Mouse (Mus musculus): ENCODE measurements around the gene Olfr1089. TPM values are rescaled to one million over a fixed set of nuclear protein-coding genes. Genes with fewer than 3 reads are reported as not detected.

The Olfr1089 gene
- total RNA-seq (2022) = not detected

DNA sequence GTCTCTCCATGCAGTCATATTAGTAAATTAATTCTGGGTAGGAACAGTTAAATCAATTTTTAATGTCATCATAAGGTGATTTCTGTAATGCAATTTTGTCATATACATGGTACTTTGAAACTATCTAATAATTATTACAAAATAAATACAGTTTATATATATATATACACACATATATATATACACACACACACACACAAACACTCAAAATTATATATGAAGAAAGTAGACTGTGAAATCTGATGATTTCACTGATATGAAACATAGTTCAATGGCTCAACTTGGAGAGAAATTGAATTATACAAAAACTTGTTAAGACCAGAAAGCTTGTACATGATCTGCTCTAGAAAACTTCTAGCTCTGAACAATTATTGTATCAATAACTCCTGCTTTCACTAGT is at the start of gene Olfr1089:
Gene Olfr1089 (minus strand): TSS at position 101 of the 400 bp plus-strand sequence.
- DNase-seq (ENCODE audit: low spot score) = no peak

DNA sequence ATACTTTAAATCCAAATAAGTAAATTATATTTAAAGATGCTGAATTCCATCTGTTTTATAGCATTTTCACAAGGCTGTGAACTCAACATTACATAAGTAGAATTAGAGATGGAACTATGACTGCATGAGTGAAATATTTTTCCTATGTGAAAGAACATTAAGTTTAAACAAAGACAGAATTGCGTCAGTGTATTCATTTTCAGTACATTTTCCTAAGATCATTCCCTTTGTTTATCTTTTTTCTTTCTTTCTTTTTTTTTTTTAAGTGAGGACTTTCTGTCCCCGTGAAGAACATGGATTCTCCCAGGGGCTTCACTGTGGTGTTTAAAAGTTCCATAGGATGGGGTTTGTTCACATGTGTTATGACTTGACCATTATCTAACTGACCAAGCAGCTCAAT is 48.7 kb upstream of the Olfr1089 start, which contains the start of gene Olfr1093:
Gene Olfr1093 (plus strand): TSS at position 301 of the 400 bp plus-strand sequence.
- DNase-seq (ENCODE audit: low spot score) = no peak

DNA sequence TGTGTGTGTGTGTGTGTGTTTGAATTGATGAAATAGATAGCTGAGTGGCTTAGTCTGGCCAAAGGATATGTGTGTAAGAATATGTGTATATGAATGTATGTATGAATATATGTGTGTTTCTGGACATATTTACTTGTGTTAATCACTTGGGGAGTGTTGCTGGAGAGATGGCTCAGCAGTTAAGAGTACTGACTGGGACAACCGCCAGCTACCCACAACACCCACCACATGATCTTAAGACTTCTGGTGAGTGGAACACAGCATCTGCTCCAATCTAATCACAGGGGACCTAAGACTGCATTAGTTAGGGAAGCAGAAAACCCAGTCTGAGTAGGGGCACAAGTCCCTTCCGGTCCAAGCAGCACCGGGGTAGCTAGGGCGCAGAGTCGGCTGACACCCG is 27.5 kb upstream of the Olfr1089 start:
- DNase-seq (ENCODE audit: low spot score) = no peak

DNA sequence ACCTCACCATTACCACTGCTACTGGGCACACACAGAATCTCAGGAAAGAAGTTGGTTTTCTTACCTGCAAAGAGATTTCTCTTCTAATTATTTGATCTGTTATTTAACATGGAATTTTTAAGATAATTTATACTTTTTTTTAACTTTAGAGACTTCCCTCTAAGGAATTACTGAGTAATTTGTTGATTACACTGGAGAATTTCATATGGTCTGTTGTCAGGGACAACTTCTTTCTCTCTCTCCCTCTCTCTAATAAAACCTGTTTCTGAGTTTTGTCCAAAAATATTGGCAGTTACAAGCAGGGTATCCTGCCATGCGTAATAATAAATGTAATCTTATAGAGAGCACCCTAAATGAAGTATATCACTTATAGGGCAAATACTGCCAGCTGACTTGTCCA is 25.4 kb upstream of the Olfr1089 start, which contains the start of gene Olfr1090:
Gene Olfr1090 (minus strand): TSS at position 101 of the 400 bp plus-strand sequence.
- no peak for DNase-seq (ENCODE audit: low spot score)

DNA sequence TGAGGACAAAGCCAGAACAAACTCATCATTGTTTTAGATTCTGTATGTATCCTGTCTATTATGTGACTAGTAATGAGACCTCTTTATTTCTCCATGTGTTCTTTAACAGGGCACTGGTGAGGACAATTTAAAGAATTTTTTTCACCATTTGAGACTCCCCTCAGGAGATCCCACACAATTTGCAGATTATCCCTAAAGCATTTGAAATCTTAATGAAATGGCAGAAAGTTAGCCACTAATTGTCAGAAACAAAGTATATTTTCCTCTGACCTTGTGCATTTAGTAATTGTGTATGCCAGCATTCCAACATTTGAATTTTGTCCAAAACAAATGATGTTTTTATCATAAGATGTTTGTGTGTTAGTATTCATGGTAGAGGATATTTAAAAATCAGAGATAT is 35.2 kb downstream of the Olfr1089 start, which contains the start of gene Olfr1087:
Gene Olfr1087 (minus strand): TSS at position 101 of the 400 bp plus-strand sequence.
- no peak for DNase-seq (ENCODE audit: low spot score)

Other genes with a start within 250 kb of the Olfr1089 start
- gene Olfr228, start 246.3 kb downstream of the Olfr1089 start, total RNA-seq (2022) = not detected
- not detected for gene Olfr1076, start 225.2 kb downstream of the Olfr1089 start, total RNA-seq (2022)
- gene Olfr1079, start 191.2 kb downstream of the Olfr1089 start, total RNA-seq (2022) = not detected
- gene Olfr1080, start 175.5 kb downstream of the Olfr1089 start, total RNA-seq (2022) = not detected
- not detected for gene Olfr1082, start 134.7 kb downstream of the Olfr1089 start, total RNA-seq (2022)
- not detected for gene Olfr1084, start 94.0 kb downstream of the Olfr1089 start, total RNA-seq (2022)
- not detected for gene Olfr1085, start 71.7 kb downstream of the Olfr1089 start, total RNA-seq (2022)
- not detected for gene Olfr1086, start 53.6 kb downstream of the Olfr1089 start, total RNA-seq (2022)
- not detected for gene Olfr1087, start 35.3 kb downstream of the Olfr1089 start, total RNA-seq (2022)
- not detected for gene Olfr1090, start 25.3 kb upstream of the Olfr1089 start, total RNA-seq (2022)
- gene Olfr1093, start 48.8 kb upstream of the Olfr1089 start, total RNA-seq (2022) = not detected
- gene Olfr141, start 76.3 kb upstream of the Olfr1089 start, total RNA-seq (2022) = not detected
- gene Olfr1094, start 91.0 kb upstream of the Olfr1089 start, total RNA-seq (2022) = not detected
- not detected for gene Olfr1095, start 118.0 kb upstream of the Olfr1089 start, total RNA-seq (2022)
- not detected for gene Gm13723, start 141.1 kb upstream of the Olfr1089 start, total RNA-seq (2022)
- gene Olfr1097, start 158.5 kb upstream of the Olfr1089 start, total RNA-seq (2022) = not detected
- gene Olfr1098, start 190.8 kb upstream of the Olfr1089 start, total RNA-seq (2022) = not detected
- not detected for gene Olfr1099, start 227.0 kb upstream of the Olfr1089 start, total RNA-seq (2022)
- not detected for gene Olfr1100, start 246.3 kb upstream of the Olfr1089 start, total RNA-seq (2022)

Measured in heart, adult 8-10 months (tissue).